Mouse (Mus musculus): Measurements from ENCODE around the gene Cdhr4. TPM values are rescaled to one million over a fixed set of nuclear protein-coding genes. Genes with fewer than 3 reads are reported as not detected.

Gene Cdhr4
- polyA plus RNA-seq, 1 experiment from 2014 or later: 1.1 TPM

- H3K9ac ChIP-seq (replicated peaks): peak overlapping the region; percentile 83
- 37% methylated on average over 7 of the region's 7 CpGs for WGBS (ENCODE audit: insufficient replicate concordance)
- H3K36me3 ChIP-seq (replicated peaks; ENCODE audit: insufficient read depth, low read length): peaks cover 69% of the 10 kb centered on the region
- peak overlapping the region; percentile 95 for H3K27ac ChIP-seq (ENCODE audit: low read depth)
- no peaks in the 10 kb centered on the region for H3K27me3 ChIP-seq (ENCODE audit: insufficient read depth, low read length)
- DNase-seq: no peak
- peak overlapping the region; percentile 63 for H3K4me3 ChIP-seq (ENCODE audit: low read depth, low read length)
- H3K4me1 ChIP-seq (ENCODE audit: insufficient read depth): peaks cover 70% of the 10 kb centered on the region
- TF ChIP-seq EP300 (IDR thresholded peaks at IDR 0.05; ENCODE audit: low read depth) (no peak), CTCF (IDR thresholded peaks at IDR 0.05; ENCODE audit: low read depth) (no peak)
- H3K4me2 ChIP-seq (ENCODE audit: low read depth, low read length): peak overlapping the region; percentile 87
- ATAC-seq: no peak
- no peaks in the 10 kb centered on the region for H3K9me3 ChIP-seq (ENCODE audit: low read length)
These were observed 10.4 kb upstream of the Cdhr4 start for GRCm38 (mm10) chr9:107981684-107982605.

- H3K9me3 ChIP-seq (ENCODE audit: low read length): no peaks in the 10 kb centered on the region
- H3K9ac ChIP-seq (replicated peaks): peak within 1 kb of the TSS; percentile 83
- 16% methylated on average over 14 of the region's 14 CpGs for WGBS (ENCODE audit: insufficient replicate concordance)
- peak within 1 kb of the TSS; percentile 87 for H3K4me2 ChIP-seq (ENCODE audit: low read depth, low read length)
- H3K27me3 ChIP-seq (ENCODE audit: insufficient read depth, low read length): no peaks in the 10 kb centered on the region
- H3K4me3 ChIP-seq (ENCODE audit: low read depth, low read length): peak within 1 kb of the TSS; percentile 63
- H3K36me3 ChIP-seq (replicated peaks; ENCODE audit: insufficient read depth, low read length): peaks cover 60% of the 10 kb centered on the region
- ATAC-seq (peak; percentile 73), DNase-seq (peak; percentile 85)
- TF ChIP-seq EP300 (IDR thresholded peaks at IDR 0.05; ENCODE audit: low read depth) (peak; percentile 94), CTCF (IDR thresholded peaks at IDR 0.05; ENCODE audit: low read depth) (no peak)
- peak within 1 kb of the TSS; percentile 95 for H3K27ac ChIP-seq (ENCODE audit: low read depth)
- peaks cover 64% of the 10 kb centered on the region for H3K4me1 ChIP-seq (ENCODE audit: insufficient read depth)
These were observed 9.5 kb upstream of the Cdhr4 start, which contains the start of gene Gm20661 for GRCm38 (mm10) chr9:107982681-107983346. Gene Gm20661, plus strand, starts transcription at chr9:107983058.

GRCm38 (mm10) chr9:107983421-107983890 lies 8.8 kb upstream of the Cdhr4 start:
- H3K27ac ChIP-seq (ENCODE audit: low read depth): peak overlapping the region; percentile 95
- WGBS (ENCODE audit: insufficient replicate concordance): 19% methylated on average over 4 of the region's 4 CpGs
- no peaks in the 10 kb centered on the region for H3K9me3 ChIP-seq (ENCODE audit: low read length)
- peak overlapping the region; percentile 83 for H3K9ac ChIP-seq (replicated peaks)
- peak overlapping the region; percentile 63 for H3K4me3 ChIP-seq (ENCODE audit: low read depth, low read length)
- DNase-seq (peak; percentile 77), ATAC-seq (no peak)
- peaks cover 59% of the 10 kb centered on the region for H3K4me1 ChIP-seq (ENCODE audit: insufficient read depth)
- TF ChIP-seq CTCF (IDR thresholded peaks at IDR 0.05; ENCODE audit: low read depth) (no peak), EP300 (IDR thresholded peaks at IDR 0.05; ENCODE audit: low read depth) (no peak)
- no peaks in the 10 kb centered on the region for H3K27me3 ChIP-seq (ENCODE audit: insufficient read depth, low read length)
- H3K36me3 ChIP-seq (replicated peaks; ENCODE audit: insufficient read depth, low read length): peaks cover 54% of the 10 kb centered on the region
- H3K4me2 ChIP-seq (ENCODE audit: low read depth, low read length): peak overlapping the region; percentile 87

- Histone ChIP-seq H3K4me3 (ENCODE audit: low read depth, low read length) (peak overlapping the region; percentile 63), H3K4me2 (ENCODE audit: low read depth, low read length) (peak overlapping the region; percentile 87), H3K9me3 (ENCODE audit: low read length) (no peaks in the 10 kb centered on the region), H3K9ac (replicated peaks) (peak overlapping the region; percentile 83), H3K27me3 (ENCODE audit: insufficient read depth, low read length) (no peaks in the 10 kb centered on the region), H3K27ac (ENCODE audit: low read depth) (peak overlapping the region; percentile 95), H3K4me1 (ENCODE audit: insufficient read depth) (peaks cover 57% of the 10 kb centered on the region), H3K36me3 (replicated peaks; ENCODE audit: insufficient read depth, low read length) (peaks cover 47% of the 10 kb centered on the region)
- ATAC-seq (no peak), DNase-seq (peak; percentile 33)
- 37% methylated on average over 19 of the region's 19 CpGs for WGBS (ENCODE audit: insufficient replicate concordance)
- TF ChIP-seq CTCF (IDR thresholded peaks at IDR 0.05; ENCODE audit: low read depth) (no peak), EP300 (IDR thresholded peaks at IDR 0.05; ENCODE audit: low read depth) (no peak)
These were observed 8.1 kb upstream of the Cdhr4 start for GRCm38 (mm10) chr9:107984052-107984753.

- H3K9ac ChIP-seq (replicated peaks): peak overlapping the region; percentile 83
- peak overlapping the region; percentile 95 for H3K27ac ChIP-seq (ENCODE audit: low read depth)
- peaks cover 42% of the 10 kb centered on the region for H3K36me3 ChIP-seq (replicated peaks; ENCODE audit: insufficient read depth, low read length)
- ATAC-seq (no peak), DNase-seq (no peak)
- no peak for TF ChIP-seq CTCF (IDR thresholded peaks at IDR 0.05; ENCODE audit: low read depth)
- no peak for TF ChIP-seq EP300 (IDR thresholded peaks at IDR 0.05; ENCODE audit: low read depth)
- peak overlapping the region; percentile 87 for H3K4me2 ChIP-seq (ENCODE audit: low read depth, low read length)
- WGBS (ENCODE audit: insufficient replicate concordance): 29% methylated on average over 9 of the region's 9 CpGs
- no peaks in the 10 kb centered on the region for H3K9me3 ChIP-seq (ENCODE audit: low read length)
- H3K4me3 ChIP-seq (ENCODE audit: low read depth, low read length): peak overlapping the region; percentile 63
- H3K27me3 ChIP-seq (ENCODE audit: insufficient read depth, low read length): no peaks in the 10 kb centered on the region
- peaks cover 57% of the 10 kb centered on the region for H3K4me1 ChIP-seq (ENCODE audit: insufficient read depth)
These were observed 7.6 kb upstream of the Cdhr4 start for GRCm38 (mm10) chr9:107984754-107985055.
